Mouse (Mus musculus): ENCODE results near the gene Olfr815.

DNA sequence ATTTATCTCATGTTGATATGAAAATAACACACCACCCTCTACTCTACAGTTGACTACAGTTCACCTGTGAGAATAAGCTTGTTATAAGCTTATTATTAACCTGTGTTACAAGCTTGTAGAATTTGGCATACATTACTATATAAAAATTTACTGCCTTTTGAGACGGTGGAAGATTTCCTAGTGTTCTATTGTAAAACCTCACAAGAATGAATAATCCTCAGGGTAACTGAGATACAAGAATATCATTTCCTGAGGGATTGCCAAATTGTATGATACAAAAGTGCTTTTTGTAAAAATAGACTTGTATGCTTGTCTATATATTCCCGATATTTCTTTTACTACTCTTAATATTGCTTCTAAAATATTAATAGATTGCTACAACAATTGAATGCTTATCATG, 43.3 kb upstream of the Olfr815 start, which contains the start of gene Olfr818:
- TF ChIP-seq CTCF (IDR thresholded peaks at IDR 0.05; ENCODE audit: control insufficient read depth, insufficient read depth, insufficient replicate concordance, low read depth, low read length) (no peak), POLR2A (IDR thresholded peaks at IDR 0.05; ENCODE audit: control insufficient read depth, low read depth, low read length) (no peak)
